Mouse (Mus musculus): ENCODE results near the gene Parl. TPM values are rescaled to one million over a fixed set of nuclear protein-coding genes. Genes with fewer than 3 reads are reported as not detected.

Gene Parl
- total RNA-seq, 4 experiments from 2014 or later = 115 to 145 (median 120) TPM

DNA sequence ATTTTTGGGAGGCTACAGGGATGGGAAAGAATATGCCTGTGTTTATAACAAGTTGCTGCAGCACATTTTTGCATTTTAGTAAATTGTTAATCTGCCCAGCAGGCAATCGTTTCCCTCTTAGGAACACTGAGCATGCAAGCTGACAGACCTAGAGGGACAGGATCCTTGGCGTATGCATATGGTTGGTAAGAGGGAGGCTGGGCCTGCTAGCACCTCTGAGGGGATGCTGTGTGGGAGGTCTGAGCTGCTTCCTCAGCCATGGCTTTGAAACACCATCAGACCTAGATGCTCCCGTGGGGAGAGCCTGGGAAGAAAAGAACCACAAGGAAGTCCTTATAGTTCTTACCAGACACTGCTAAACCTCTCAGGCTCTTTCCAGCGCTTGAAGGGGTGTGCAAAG is 67.8 kb downstream of the Parl start:
- no peak for DNase-seq

Other genes with a start within 250 kb of the Parl start
- gene Klhl24, start 204.8 kb downstream of the Parl start, total RNA-seq (2022) = 10 to 100 TPM; 68.8 to 88.1 (median 81.3) TPM
- gene Yeats2, start 161.3 kb downstream of the Parl start, total RNA-seq (2022) = 10 to 100 TPM; 31.2 to 59.3 (median 42.6) TPM
- gene Map6d1, start 61.0 kb downstream of the Parl start, total RNA-seq (2022) = 10 to 100 TPM in 2 of 4 experiments, under 1 TPM in 2; 0.37 to 20.2 (median 6.4) TPM
- gene Cyp2ab1, start 23.0 kb upstream of the Parl start, total RNA-seq (2022) = 1 to 10 TPM in 1 of 4 experiments, under 1 TPM in 2, not detected in 1; 0.38 to 2.6 (median 0.65) TPM
- 100 to 1,000 TPM in 2 of 4 experiments, 10 to 100 TPM in 2; 74.2 to 148 (median 106) TPM for gene Abcc5, start 124.0 kb upstream of the Parl start, total RNA-seq (2022)
- gene Eif2b5, start 196.4 kb upstream of the Parl start, total RNA-seq (2022) = 10 to 100 TPM; 62.4 to 72.6 (median 66.0) TPM
- gene Dvl3, start 214.6 kb upstream of the Parl start, total RNA-seq (2022) = 10 to 100 TPM; 34.1 to 55.2 (median 45.5) TPM
- 100 to 1,000 TPM; 273 to 406 (median 325) TPM for gene Ap2m1, start 233.1 kb upstream of the Parl start, total RNA-seq (2022)
- 100 to 1,000 TPM in 2 of 4 experiments, 10 to 100 TPM in 2; 80.8 to 118 (median 97.5) TPM for gene Abcf3, start 246.2 kb upstream of the Parl start, total RNA-seq (2022)